Mouse (Mus musculus) megakaryocyte-erythroid progenitor cell, adult 5-6 weeks (primary cell): ENCODE measurements around the gene Mob4. TPM values are rescaled to one million over a fixed set of nuclear protein-coding genes. Genes with fewer than 3 reads are reported as not detected.
A peak's percentile ranks its signal among the peaks of the same experiment; 100 is the strongest.

Source experiments
- ATAC-seq: replicated peaks from 2 replicates; pipeline ENCODE4 v1.8.0; 2016; ENCODE audit warnings: mild to moderate bottlenecking, inconsistent platforms; ENCODE audit not compliant: severe bottlenecking, poor library complexity, low FRiP score, low TSS enrichment
- total RNA-seq, 2 experiments: library from RNA; stranded (forward) in 1 of 2; stranded (reverse) in 1 of 2; fragments of 200-1000, 215-1000 nt in 1 of 2; fragments of >200 nt in 1 of 2; fragmentation: Nextera tagmentation in 1 of 2; gene quantifications; 2 replicates each; pipeline ENCODE4 v1.2.3; 2014 to 2017

Gene Mob4
- total RNA-seq, 2 experiments from 2014 or later, result 29.4 to 42.6 TPM

DNA sequence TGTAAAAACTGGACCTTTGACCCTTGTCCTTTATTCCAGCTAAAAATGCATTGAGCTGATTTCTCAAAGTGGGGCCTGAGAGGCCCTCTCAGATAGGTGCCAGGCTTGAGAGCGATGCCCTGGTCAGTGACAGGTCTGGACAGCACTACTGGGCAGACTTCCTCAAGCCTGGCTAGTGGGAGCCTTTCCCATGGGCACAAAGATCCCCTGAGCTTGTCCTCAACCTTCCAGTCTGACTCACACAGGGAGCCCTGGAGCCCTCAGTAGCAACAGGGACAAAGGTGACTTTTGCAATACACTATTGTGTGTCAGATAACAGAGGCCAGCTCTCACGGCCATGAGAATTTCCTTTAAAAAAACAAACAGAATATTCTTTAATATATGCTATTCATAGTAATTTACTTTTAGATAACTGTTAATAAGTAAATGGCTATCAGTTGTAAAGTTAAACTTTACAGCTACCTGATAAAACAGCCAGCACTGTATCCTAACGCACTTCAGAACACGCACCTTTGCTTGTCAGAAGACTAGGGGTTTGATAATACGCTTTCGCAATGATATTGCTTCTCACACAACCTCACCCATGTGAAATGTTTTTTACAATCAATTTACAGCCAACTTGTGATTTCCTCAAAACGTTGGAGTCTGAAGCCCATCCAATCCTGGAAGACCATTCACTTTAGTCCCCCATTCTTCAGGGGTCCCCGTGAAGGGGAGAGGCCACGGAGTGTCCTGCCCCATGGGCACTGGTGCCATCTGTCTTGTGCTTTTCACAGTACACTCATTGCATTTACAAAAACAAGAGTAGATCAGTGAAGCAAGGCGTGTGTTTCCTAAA lies 42.9 kb downstream of the Mob4 start:
- ATAC-seq, result no peak

DNA sequence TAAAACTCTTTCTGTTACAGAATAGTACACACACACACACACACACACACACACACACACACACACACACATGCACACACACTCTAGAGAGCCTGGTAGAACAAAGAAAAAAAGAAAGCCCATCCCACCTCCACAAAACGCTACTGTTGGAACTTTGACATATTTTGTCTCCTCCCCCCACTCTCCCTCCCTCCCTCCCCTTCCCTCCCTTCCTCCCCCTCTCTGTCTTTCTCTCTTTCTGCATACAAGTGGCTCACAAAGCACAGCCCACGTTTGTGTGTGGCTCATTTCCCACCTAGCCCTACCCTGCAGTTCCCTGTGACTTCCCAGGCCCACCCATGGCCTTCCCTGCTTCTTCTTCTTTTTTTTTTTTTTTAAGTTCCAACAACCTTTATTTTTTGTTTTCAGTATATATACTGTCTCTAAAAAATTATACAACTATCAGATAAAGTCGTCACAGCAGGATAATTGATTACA lies 43.6 kb downstream of the Mob4 start:
- no peak for ATAC-seq

DNA sequence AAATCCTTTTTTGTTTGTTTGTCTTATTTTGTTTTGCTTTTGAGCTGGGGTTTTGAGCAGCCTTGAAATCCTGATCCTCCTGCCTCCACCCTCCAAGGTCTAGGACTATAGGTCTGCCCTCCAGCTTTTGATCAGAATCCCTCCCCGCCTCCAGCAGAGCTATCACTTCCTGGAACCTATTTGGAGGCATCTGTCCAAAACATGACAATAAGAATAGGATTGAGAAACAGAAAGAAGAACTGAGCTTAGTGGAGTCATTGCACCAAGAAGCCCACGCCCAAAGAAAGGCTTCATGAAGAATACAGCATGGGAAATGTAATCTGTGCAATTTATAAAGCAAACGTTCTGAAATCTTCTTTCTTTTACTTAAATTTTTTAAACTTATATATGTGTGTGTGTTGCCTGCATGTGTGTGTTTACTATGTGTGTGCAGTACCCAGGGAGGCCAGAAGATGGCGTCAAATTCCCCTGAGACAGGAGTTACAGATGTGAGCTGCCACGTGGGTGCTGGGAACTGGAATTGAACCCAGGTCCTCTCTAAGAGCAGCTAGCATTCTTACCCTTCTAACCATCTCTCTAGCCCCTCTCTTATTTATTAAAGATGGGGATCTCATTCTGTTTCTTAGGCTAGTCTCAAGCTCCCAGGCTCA lies 49.0 kb downstream of the Mob4 start:
- ATAC-seq, result no peak

DNA sequence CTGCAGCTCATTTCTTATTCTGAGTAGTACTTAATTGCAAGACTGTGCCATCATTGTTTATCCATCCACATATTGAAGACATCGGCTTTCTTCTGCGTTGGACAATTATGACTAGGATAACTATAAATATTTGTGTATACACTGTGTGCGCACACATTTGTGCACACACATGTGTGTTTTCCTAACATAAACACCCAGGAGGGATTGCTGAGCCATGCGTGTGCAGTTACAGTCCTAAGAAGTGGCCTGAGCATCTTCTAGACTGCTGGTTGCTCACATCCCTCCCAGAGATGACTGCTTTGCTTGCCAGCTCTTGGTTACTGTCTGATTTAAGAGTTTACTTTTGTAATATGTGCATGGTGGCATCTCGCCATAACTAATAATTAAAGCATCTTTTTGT lies 51.4 kb downstream of the Mob4 start:
- no peak for ATAC-seq

DNA sequence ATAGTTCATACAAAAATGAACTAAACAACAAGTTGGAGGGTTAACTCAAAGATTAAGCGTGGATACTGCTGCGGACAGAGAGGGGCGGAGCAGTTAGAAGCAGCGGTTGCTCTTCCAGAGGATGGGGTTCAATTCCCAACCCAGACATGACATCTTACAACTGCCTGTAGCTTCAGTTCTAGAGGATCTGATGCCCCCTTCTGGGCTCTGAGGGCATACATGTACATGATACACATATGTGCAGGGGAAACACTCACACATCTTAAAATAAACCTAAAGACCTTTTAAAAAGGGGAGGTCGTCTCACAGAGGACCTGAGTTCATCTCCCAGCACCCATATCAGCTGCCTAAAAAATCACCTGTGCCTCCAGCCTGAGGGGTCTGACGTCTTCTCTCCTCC lies 54.7 kb downstream of the Mob4 start:
- ATAC-seq, result no peak; the same call in 1 of the 2 replicates

DNA sequence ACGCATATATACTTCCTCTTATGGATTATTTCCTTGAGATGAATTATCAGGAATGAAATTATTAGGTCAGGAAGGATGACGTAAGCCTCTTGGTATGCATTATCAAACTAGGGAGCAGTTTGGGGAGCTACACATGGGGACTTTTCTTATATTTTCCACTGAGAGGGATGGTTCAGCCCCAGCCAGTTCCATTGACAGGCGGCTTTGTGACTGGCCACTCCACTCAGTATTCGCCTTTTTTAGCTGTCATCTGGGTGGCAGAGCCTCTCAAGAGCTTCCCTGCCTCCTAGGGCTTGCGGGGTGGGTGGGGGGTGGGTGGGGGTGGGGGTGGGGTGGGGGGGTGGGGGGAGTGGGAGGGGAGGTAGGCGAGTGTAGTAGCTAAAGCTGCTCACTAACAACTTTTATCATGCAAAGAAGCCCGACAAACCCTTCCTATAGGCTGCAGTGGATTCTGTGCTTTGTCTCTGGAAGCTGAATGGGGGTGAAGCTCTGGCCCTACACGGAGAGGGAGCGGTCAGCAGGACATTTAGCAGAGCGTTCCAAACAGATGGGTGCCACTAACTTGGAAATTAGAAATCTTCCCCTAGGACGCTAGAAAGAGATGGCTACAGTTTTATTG lies 55.7 kb downstream of the Mob4 start:
- no peak for ATAC-seq

DNA sequence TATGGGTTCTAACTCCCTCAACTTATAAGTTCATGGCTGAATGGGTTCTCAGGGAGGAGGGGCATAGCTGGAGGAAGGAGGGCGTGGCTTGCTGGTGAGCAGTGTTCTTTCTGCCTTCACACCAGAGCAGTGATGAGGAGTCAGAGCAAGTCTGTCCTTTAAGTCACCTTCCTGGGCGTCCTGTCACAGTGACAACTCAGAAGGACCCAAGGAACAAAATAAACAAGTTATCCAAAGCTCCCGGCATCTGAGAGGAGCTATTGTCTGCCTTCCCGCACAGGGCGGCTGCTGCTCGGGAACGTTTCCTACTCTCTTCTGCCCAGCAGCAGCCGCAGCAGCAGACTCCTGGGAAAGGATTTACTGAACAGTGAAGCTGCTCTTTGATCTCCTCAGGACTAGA lies 61.0 kb downstream of the Mob4 start:
- peak; percentile 53 for ATAC-seq

DNA sequence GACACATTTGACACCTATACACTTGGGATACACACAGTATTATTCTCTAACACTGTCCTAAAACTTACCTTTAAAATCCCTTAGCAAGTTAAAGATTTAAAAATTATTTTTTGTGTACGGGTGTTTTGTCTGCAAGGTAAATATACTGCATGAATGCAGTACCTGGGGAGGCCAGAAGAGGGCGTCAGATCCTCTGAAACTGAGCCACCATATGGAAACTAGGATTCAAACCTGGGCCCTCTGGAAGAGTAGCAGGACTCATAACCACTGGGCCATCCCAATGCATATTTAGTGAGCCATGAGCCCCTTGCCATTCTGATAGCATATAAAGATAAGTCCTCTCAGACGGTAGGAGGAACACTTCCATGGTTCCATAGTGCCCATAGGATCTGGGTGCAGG lies 61.8 kb downstream of the Mob4 start:
- peak; percentile 69; the same call in 1 of the 2 replicates for ATAC-seq

DNA sequence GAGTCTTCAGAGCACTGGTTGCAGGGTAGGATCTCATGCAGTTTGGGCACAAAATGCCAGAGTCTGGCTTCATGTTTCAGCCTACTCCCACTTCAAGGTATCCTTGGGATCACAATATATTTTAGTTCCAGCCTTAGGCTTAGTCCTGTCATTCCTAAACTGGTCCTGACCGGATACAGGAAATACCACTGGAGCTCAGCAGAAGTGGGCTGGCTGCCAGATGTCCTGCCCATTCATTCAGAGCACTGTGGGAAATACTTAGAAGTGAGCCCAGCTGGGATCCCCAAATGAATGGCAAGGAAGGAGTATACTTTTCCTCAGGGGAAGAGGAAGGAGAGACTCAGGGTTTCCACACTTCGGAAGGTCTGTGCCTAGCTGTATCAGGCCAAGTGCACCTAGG lies 62.3 kb downstream of the Mob4 start:
- ATAC-seq, result no peak

DNA sequence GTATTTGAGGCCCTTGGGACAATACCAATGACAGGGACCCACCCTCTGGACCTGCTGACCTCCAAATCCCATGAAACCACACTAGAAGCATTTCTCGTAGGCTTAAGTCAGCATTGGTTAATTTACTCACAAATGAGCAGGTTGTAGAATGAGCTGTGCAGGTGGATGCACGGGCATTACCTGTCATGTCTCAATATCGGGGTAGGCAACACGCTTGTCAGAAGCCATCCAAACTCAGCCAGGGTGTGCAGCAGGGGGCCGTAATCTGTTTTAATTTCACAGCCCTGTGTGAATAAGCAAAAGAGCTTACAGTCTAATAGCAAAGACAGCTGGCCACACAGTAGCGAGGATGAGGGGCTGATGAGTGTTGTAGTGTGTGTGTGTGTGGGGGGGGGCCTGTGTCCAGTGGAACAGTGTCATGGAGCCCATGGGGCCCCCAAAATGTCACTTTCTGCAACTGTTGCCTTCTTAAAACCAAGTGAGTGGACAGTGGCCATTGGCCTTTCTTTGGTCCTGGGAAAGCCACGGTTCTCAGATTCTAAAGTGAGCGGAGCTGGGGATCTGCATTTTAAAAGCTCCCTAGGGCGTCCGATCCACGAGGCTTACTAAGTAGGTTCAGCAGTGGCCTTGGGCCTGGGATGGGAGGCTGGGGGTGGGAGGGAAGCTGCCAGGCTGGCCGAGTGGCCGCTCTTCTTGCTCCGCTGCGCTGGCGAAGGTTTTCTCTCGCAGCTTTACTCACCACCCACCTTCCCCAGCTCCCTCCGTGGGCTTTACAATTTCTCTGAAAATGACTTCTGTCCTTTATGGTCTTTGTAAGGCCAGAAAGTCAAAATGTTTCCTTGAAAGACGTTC lies 63.3 kb downstream of the Mob4 start:
- no peak for ATAC-seq

DNA sequence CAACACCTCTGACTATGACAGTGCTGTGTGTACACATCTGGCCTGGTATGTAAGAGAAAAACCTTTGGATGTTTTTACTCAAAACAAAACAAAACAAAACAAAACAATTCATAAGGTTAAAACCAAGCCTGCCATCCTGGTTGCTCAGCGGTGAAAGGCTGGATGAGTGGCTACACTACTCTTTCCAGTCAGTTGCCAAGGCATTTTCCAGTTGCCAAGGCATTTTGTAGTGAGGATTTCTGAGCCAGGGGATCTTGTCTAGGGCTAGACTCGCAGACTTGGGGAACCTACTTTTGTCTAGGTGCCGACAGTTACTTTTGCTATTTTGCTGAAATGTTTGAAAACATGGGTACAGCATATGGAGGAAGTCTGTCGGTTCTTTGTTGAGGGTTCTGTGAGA lies 64.0 kb downstream of the Mob4 start:
- no peak for ATAC-seq

DNA sequence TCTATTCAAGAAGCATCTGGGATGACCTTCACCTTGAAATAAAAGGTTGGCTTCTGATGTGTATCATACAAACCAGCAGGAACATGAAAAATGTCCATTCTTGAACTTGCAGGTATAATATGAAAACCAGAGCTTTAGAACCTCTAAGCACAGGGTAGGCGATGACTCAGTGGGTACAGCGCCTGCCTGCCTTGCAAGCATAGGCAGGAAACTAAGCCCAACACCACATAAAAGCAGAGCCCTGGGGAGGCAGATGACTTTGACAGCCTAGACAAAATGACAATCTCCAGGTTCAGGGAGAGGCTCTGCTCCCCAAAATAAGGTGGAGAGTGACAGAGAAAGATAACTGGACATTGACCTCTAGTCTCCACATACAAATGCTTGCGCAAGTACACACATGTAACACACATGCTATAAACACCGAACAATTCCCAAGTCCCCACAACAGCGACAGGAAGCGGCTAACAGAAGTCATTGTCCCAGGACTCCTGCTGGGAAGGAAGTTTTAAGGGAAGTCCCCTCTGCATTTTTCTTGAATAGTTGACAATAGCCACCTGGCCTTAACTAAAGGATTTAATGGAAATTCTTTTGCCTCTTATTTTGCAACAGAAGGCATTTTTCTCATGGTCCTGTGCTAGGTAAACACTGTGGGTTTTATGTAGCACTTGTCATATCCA lies 65.4 kb downstream of the Mob4 start:
- no peak for ATAC-seq

DNA sequence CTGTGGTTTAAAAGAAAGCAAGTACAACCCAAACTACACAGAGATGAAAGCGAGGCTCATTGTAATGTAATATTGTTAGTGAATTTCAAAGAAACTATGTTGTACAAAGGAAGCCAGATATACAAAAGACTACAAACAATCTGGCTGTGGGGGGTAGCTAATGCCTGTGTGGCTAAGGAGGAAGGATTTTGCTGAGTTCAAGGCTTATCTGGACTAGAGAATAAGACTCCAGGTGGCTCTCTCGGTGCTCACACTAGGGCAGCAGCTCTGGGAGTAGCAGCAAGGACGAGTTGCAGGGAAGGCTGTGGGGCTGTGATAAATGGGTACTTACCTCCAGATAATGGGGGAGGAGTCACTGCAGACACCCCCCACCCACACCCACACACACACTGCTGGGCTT lies 67.7 kb downstream of the Mob4 start:
- peak; percentile 88 for ATAC-seq

DNA sequence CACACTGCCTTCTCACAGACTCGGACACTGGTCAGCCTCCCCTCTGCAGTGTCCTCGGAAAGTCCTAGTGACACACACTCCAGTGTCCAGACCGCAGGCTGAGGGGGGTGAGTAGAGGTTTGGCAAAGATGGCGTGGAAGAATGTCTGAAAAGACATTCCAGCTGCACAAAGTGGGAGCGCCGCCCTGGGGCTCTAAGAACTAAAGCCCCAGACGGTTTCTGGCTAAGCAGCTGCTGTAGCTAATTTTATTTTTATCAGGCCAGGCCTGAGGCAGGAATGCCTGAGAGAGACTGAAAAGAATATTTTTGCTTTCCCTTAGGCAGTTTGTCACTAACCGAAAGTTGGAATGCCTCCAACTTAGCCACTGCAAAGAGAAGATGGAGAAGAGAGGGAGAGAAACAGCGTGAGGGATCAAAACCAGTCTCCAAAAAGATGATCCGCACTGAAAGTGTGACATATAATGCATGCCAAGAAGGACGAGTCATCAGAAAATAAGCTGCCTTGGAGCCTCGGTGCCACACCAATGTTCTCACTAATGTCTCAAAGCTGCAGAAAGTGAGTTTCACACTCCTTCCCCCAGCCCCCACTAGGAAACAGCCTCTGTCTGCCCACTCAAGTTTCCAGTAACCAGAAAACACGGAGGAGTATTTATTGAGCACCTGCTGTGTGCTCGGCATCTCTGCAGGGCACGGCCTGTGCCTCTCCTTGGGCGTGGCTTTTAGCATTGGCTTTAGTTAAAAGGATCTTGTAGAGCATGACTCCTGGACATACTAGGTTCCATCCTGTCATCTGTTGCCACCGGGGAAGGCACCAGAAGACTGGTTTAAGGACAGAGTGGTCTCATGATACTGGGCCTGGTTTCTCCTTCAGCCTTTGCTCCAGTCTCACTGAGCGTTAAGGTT lies 71.1 kb downstream of the Mob4 start:
- ATAC-seq, result 0 out of 2 replicates have a peak, but pooled peaks have one; percentile 30
